Mouse (Mus musculus): ENCODE data around the gene Mthfd1l. TPM values are rescaled to one million over a fixed set of nuclear protein-coding genes. Genes with fewer than 3 reads are reported as not detected.

The Mthfd1l gene
- total and polyA plus RNA-seq, 2 experiments from 2014 or later = 7.4 to 10.7 TPM

- WGBS = 85% methylated on average over 4 of the region's 4 CpGs
- Histone ChIP-seq H3K9ac (replicated peaks; ENCODE audit: low read length) (no peak overlapping the region), H3K4me3 (ENCODE audit: low read length) (no peak overlapping the region), H3K27me3 (ENCODE audit: insufficient read depth, low read length) (no peaks in the 10 kb centered on the region), H3K9me3 (ENCODE audit: low read length) (no peaks in the 10 kb centered on the region), H3K4me1 (ENCODE audit: insufficient read depth, low read length) (no peaks in the 10 kb centered on the region), H3K4me2 (ENCODE audit: low read depth, low read length) (no peak overlapping the region), H3K27ac (no peak overlapping the region), H3K36me3 (ENCODE audit: insufficient read depth, low read length) (no peaks in the 10 kb centered on the region)
- DNase-seq (ENCODE audit: low spot score) (no peak), ATAC-seq (no peak)
- TF ChIP-seq CTCF (IDR thresholded peaks at IDR 0.05; ENCODE audit: low read depth) = no peak
Observed at GRCm38 (mm10) chr10:4211067-4211447, 238.1 kb downstream of the Mthfd1l start.

Other genes with a start within 250 kb of the Mthfd1l start
- 14.8 and 24.4 TPM in 2 replicates for gene Plekhg1, start 232.8 kb upstream of the Mthfd1l start, total RNA-seq (2014; rRNA removed)
- 6.8 and 10.2 TPM in 2 replicates for gene Plekhg1, start 232.8 kb upstream of the Mthfd1l start, polyA plus RNA-seq (2015; fragmentation: Nextera tagmentation; extraction: Ambion mirVana)